Mouse (Mus musculus): ENCODE data around the gene Wdr1. TPM values are rescaled to one million over a fixed set of nuclear protein-coding genes. Genes with fewer than 3 reads are reported as not detected.

The Wdr1 gene
- total and polyA plus RNA-seq, 2 experiments from 2014 or later = 174 to 245 TPM

GRCm38 (mm10) chr5:38488673-38489615, 74.1 kb downstream of the Wdr1 start:
- ATAC-seq (no peak), DNase-seq (ENCODE audit: low spot score) (no peak)
- Histone ChIP-seq H3K9ac (replicated peaks; ENCODE audit: low read length) (no peak overlapping the region), H3K9me3 (ENCODE audit: low read length) (no peaks in the 10 kb centered on the region), H3K4me3 (ENCODE audit: low read length) (no peak overlapping the region), H3K27ac (no peak overlapping the region), H3K4me1 (ENCODE audit: insufficient read depth, low read length) (no peaks in the 10 kb centered on the region), H3K36me3 (ENCODE audit: insufficient read depth, low read length) (no peaks in the 10 kb centered on the region), H3K27me3 (ENCODE audit: insufficient read depth, low read length) (no peaks in the 10 kb centered on the region), H3K4me2 (ENCODE audit: low read depth, low read length) (no peak overlapping the region)
- 88% methylated on average over 20 of the region's 20 CpGs for WGBS
- TF ChIP-seq CTCF (IDR thresholded peaks at IDR 0.05; ENCODE audit: low read depth) = no peak

DNA sequence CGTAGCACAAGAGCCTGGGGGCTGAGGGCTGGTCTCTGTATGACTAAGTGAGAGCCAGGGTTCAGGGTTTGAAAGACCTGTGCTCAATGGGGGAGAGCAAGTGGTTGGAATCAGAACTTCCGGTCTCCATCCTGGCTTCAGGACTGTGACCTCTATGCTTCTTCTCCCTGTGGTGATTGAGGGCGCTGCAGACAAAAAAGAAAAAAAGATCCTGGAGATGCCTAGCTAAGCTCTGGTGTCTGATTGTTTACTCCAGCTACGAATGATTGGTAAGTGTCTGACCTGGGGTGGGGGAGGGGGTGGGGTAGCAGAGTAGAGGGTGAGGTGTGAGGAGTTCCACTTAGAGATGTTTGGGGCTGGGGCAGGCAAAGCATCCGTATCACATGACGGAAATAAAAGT, 75.0 kb downstream of the Wdr1 start:
- Histone ChIP-seq H3K36me3 (ENCODE audit: insufficient read depth, low read length) (no peaks in the 10 kb centered on the region), H3K4me1 (ENCODE audit: insufficient read depth, low read length) (no peaks in the 10 kb centered on the region), H3K9me3 (ENCODE audit: low read length) (no peaks in the 10 kb centered on the region), H3K4me2 (ENCODE audit: low read depth, low read length) (no peak overlapping the region), H3K4me3 (ENCODE audit: low read length) (no peak overlapping the region), H3K27me3 (ENCODE audit: insufficient read depth, low read length) (no peaks in the 10 kb centered on the region), H3K9ac (replicated peaks; ENCODE audit: low read length) (no peak overlapping the region), H3K27ac (no peak overlapping the region)
- DNase-seq (ENCODE audit: low spot score) = no peak
- TF ChIP-seq CTCF (IDR thresholded peaks at IDR 0.05; ENCODE audit: low read depth) = no peak
- WGBS = 65% methylated on average over 6 of the region's 6 CpGs
- ATAC-seq = no peak

DNA sequence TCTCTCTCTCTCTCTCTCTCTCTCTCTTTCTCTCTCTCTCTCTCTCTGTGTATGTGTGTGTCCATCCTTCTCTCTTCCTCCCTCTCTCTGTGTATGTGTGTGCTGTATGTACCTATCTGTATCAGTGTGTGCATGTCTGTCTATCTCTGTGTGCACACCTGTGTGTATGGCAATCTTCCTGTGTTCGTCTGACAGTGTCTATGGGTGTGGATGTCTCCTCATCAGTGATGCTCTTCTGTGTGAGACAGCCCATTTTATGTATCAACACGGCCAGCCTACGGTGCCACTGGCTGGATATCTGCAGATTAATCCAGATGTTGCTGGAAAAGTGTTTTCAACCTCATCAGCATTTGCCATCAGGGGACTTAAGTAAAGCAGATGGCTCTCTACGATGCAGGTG, 75.8 kb downstream of the Wdr1 start:
- no peak for TF ChIP-seq CTCF (IDR thresholded peaks at IDR 0.05; ENCODE audit: low read depth)
- H3K4me3 ChIP-seq (ENCODE audit: low read length) = no peak overlapping the region
- H3K27ac ChIP-seq = no peak overlapping the region
- no peak for DNase-seq (ENCODE audit: low spot score)
- ATAC-seq = no peak
- no peak overlapping the region for H3K4me2 ChIP-seq (ENCODE audit: low read depth, low read length)
- no peaks in the 10 kb centered on the region for H3K36me3 ChIP-seq (ENCODE audit: insufficient read depth, low read length)
- no peaks in the 10 kb centered on the region for H3K27me3 ChIP-seq (ENCODE audit: insufficient read depth, low read length)
- H3K9me3 ChIP-seq (ENCODE audit: low read length) = no peaks in the 10 kb centered on the region
- no peak overlapping the region for H3K9ac ChIP-seq (replicated peaks; ENCODE audit: low read length)
- H3K4me1 ChIP-seq (ENCODE audit: insufficient read depth, low read length) = no peaks in the 10 kb centered on the region
- 78% methylated on average over 4 of the region's 4 CpGs for WGBS

- H3K36me3 ChIP-seq (ENCODE audit: insufficient read depth, low read length) = no peaks in the 10 kb centered on the region
- TF ChIP-seq CTCF (IDR thresholded peaks at IDR 0.05; ENCODE audit: low read depth) = no peak
- no peak overlapping the region for H3K4me3 ChIP-seq (ENCODE audit: low read length)
- H3K4me1 ChIP-seq (ENCODE audit: insufficient read depth, low read length) = peaks cover 2% of the 10 kb centered on the region; the same call in 1 of the 2 replicates
- no peak overlapping the region for H3K4me2 ChIP-seq (ENCODE audit: low read depth, low read length)
- no peak overlapping the region for H3K9ac ChIP-seq (replicated peaks; ENCODE audit: low read length)
- DNase-seq (ENCODE audit: low spot score) (no peak), ATAC-seq (no peak; the same call in 1 of the 2 replicates)
- no peaks in the 10 kb centered on the region for H3K9me3 ChIP-seq (ENCODE audit: low read length)
- H3K27ac ChIP-seq = no peak overlapping the region
- 78% methylated on average over 4 of the region's 4 CpGs for WGBS
- no peaks in the 10 kb centered on the region for H3K27me3 ChIP-seq (ENCODE audit: insufficient read depth, low read length)
Measured at GRCm38 (mm10) chr5:38485946-38486345, 77.1 kb downstream of the Wdr1 start.

DNA sequence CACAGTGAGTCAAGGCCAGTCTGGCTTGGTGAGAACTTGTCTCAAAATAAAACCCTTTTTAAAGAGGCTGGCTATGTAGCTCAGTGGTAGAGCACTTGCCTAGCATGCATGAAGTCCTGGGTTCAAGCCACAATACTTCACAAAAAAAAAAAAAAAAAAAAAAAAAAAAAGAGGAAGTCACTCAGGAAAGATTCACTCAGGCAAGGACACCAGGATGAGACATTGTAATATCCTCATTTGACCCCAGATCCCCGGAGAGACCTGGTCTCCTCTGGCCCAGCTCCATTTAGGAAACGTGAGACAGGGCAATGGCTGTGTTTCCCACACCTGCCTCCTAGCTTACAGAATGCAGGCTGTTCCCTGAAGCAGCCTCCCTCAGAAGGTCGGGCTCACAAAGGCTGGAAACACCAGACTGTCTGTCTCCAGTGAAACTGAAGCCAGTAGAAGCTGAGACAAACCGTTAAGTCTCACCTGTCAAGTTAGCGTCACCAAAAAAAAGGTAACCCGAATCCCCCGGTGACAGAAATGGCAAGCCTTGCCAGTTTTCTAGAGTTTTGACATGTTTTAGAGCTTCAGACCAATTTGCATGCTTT, 79.4 kb downstream of the Wdr1 start:
- H3K9me3 ChIP-seq (ENCODE audit: low read length) = no peaks in the 10 kb centered on the region
- no peaks in the 10 kb centered on the region for H3K27me3 ChIP-seq (ENCODE audit: insufficient read depth, low read length)
- H3K9ac ChIP-seq (replicated peaks; ENCODE audit: low read length) = no peak overlapping the region
- H3K4me3 ChIP-seq (ENCODE audit: low read length) = no peak overlapping the region
- no peak for ATAC-seq
- no peak for DNase-seq (ENCODE audit: low spot score)
- H3K27ac ChIP-seq = no peak overlapping the region
- no peak for TF ChIP-seq CTCF (IDR thresholded peaks at IDR 0.05; ENCODE audit: low read depth)
- WGBS = 70% methylated on average over 7 of the region's 7 CpGs
- no peak overlapping the region for H3K4me2 ChIP-seq (ENCODE audit: low read depth, low read length)
- H3K36me3 ChIP-seq (ENCODE audit: insufficient read depth, low read length) = no peaks in the 10 kb centered on the region
- peaks cover 15% of the 10 kb centered on the region for H3K4me1 ChIP-seq (ENCODE audit: insufficient read depth, low read length)

- no peak for TF ChIP-seq CTCF (IDR thresholded peaks at IDR 0.05; ENCODE audit: low read depth)
- WGBS = 70% methylated on average over 10 of the region's 10 CpGs
- no peak for DNase-seq (ENCODE audit: low spot score)
- peak overlapping the region; percentile 60; the same call in 1 of the 2 replicates for H3K27ac ChIP-seq
- H3K4me1 ChIP-seq (ENCODE audit: insufficient read depth, low read length) = peaks cover 15% of the 10 kb centered on the region
- no peaks in the 10 kb centered on the region for H3K27me3 ChIP-seq (ENCODE audit: insufficient read depth, low read length)
- no peak for ATAC-seq
- no peaks in the 10 kb centered on the region for H3K9me3 ChIP-seq (ENCODE audit: low read length)
- no peaks in the 10 kb centered on the region for H3K36me3 ChIP-seq (ENCODE audit: insufficient read depth, low read length)
- peak overlapping the region; percentile 47 for H3K4me2 ChIP-seq (ENCODE audit: low read depth, low read length)
- H3K4me3 ChIP-seq (ENCODE audit: low read length) = no peak overlapping the region
- H3K9ac ChIP-seq (replicated peaks; ENCODE audit: low read length) = 0 out of 2 replicates have a peak overlapping the region, but pooled peaks have one; percentile 15
Measured at GRCm38 (mm10) chr5:38480822-38481707, 82.0 kb downstream of the Wdr1 start.
